Mouse (Mus musculus) right cerebral cortex, postnatal 14 days (tissue): ENCODE data around the gene Cish.
"Not testable (repeated sequence)": the region's sequence is repeated elsewhere in the genome, so short reads cannot be mapped to it uniquely, and the experiment has no call there.

Source experiments
- DNase-seq: peaks from one replicate; pipeline ENCODE4 v3.0.0; 2022

Gene Cish

GRCm38 (mm10) chr9:107299783-107300182 lies 4.0 kb downstream of the Cish start:
- no peak for DNase-seq

- DNase-seq: no peak
These were observed 4.6 kb downstream of the Cish start for GRCm38 (mm10) chr9:107300224-107300973.

GRCm38 (mm10) chr9:107301554-107302331 lies 5.9 kb downstream of the Cish start:
- DNase-seq: no peak

- DNase-seq: no peak
These were observed 6.8 kb downstream of the Cish start for GRCm38 (mm10) chr9:107302592-107302991.

GRCm38 (mm10) chr9:107303121-107303820 lies 7.4 kb downstream of the Cish start:
- DNase-seq: no peak

GRCm38 (mm10) chr9:107303900-107304299 lies 8.1 kb downstream of the Cish start:
- no peak for DNase-seq

- no peak for DNase-seq
These were observed 8.6 kb downstream of the Cish start for GRCm38 (mm10) chr9:107304383-107304782.

GRCm38 (mm10) chr9:107305012-107305411 lies 9.2 kb downstream of the Cish start:
- no peak for DNase-seq

- no peak for DNase-seq
These were observed 10.0 kb downstream of the Cish start for GRCm38 (mm10) chr9:107305601-107306542.

GRCm38 (mm10) chr9:107306673-107307072 lies 10.8 kb downstream of the Cish start:
- not testable (repeated sequence) for DNase-seq

- DNase-seq: no peak
These were observed 11.5 kb downstream of the Cish start for GRCm38 (mm10) chr9:107307099-107307872.

- DNase-seq: no peak
These were observed 12.1 kb downstream of the Cish start for GRCm38 (mm10) chr9:107307886-107308285.

- no peak for DNase-seq
These were observed 12.6 kb downstream of the Cish start for GRCm38 (mm10) chr9:107308346-107309000.

- DNase-seq: no peak
These were observed 13.3 kb downstream of the Cish start for GRCm38 (mm10) chr9:107309171-107309570.

- no peak for DNase-seq
These were observed 13.8 kb downstream of the Cish start for GRCm38 (mm10) chr9:107309600-107309999.

- no peak for DNase-seq
These were observed 17.2 kb downstream of the Cish start for GRCm38 (mm10) chr9:107312811-107313584.

- no peak for DNase-seq
These were observed 18.1 kb downstream of the Cish start for GRCm38 (mm10) chr9:107313926-107314325.

- no peak for DNase-seq
These were observed 20.0 kb downstream of the Cish start for GRCm38 (mm10) chr9:107315791-107316190.

GRCm38 (mm10) chr9:107322461-107323050 lies 26.7 kb downstream of the Cish start:
- DNase-seq: no peak

GRCm38 (mm10) chr9:107323558-107323957 lies 27.7 kb downstream of the Cish start:
- DNase-seq: no peak
